Mouse (Mus musculus) megakaryocyte progenitor cell, adult 5-6 weeks (primary cell): ENCODE measurements around the gene Tax1bp3. TPM values are rescaled to one million over a fixed set of nuclear protein-coding genes. Genes with fewer than 3 reads are reported as not detected.

Experiments
- ATAC-seq: replicated peaks from 2 replicates; pipeline ENCODE4 v1.8.0; 2016; ENCODE audit warnings: mild to moderate bottlenecking, moderate TSS enrichment, inconsistent platforms; ENCODE audit not compliant: poor library complexity
- total RNA-seq, 2 experiments: library from RNA; stranded (forward) in 1 of 2; stranded (reverse) in 1 of 2; fragments of 157-497, 149-512 nt in 1 of 2; fragments of 200-1000 nt in 1 of 2; gene quantifications; 2 replicates each; pipeline versions ENCODE4 v1.2.3 to v1.2.4; 2015 to 2017

The Tax1bp3 gene
- total RNA-seq, 2 experiments from 2014 or later: 6.7 to 7.2 TPM

GRCm38 (mm10) chr11:73172186-73172585 lies 4.7 kb upstream of the Tax1bp3 start:
- ATAC-seq: no peak

- ATAC-seq: peak; percentile 20; the same call in 1 of the 2 replicates
Measured at GRCm38 (mm10) chr11:73175612-73176011, 1.3 kb upstream of the Tax1bp3 start.

- no peak for ATAC-seq
Measured at GRCm38 (mm10) chr11:73176186-73176585, 697 bp upstream of the Tax1bp3 start.

GRCm38 (mm10) chr11:73177509-73177875 lies 609 bp downstream of the Tax1bp3 start:
- ATAC-seq: peak; percentile 55

GRCm38 (mm10) chr11:73177895-73178294 lies 1.0 kb downstream of the Tax1bp3 start:
- ATAC-seq: no peak

- peak; percentile 64 for ATAC-seq
Measured at GRCm38 (mm10) chr11:73185872-73186615, 9.2 kb downstream of the Tax1bp3 start.

GRCm38 (mm10) chr11:73187231-73187630 lies 10.3 kb downstream of the Tax1bp3 start:
- ATAC-seq: no peak

- ATAC-seq: peak; percentile 86
Measured at GRCm38 (mm10) chr11:73193047-73193446, 16.2 kb downstream of the Tax1bp3 start.

- no peak for ATAC-seq
Measured at GRCm38 (mm10) chr11:73194444-73194843, 17.6 kb downstream of the Tax1bp3 start.

GRCm38 (mm10) chr11:73198190-73198589 lies 21.3 kb downstream of the Tax1bp3 start:
- no peak for ATAC-seq

- ATAC-seq: peak; percentile 81
Measured at GRCm38 (mm10) chr11:73198603-73199229, 21.8 kb downstream of the Tax1bp3 start, which contains the start of gene Ctns. TSS of gene Ctns (minus strand) at chr11:73199042.

- ATAC-seq: peak; percentile 94
Measured at GRCm38 (mm10) chr11:73199230-73199712, 22.4 kb downstream of the Tax1bp3 start, which contains the start of gene Shpk. TSS of gene Shpk (plus strand) at chr11:73199460.

- ATAC-seq: peak; percentile 26
Measured at GRCm38 (mm10) chr11:73199879-73200278, 23.0 kb downstream of the Tax1bp3 start.

- ATAC-seq: no peak
Measured at GRCm38 (mm10) chr11:73201021-73201420, 24.1 kb downstream of the Tax1bp3 start.

- no peak for ATAC-seq
Measured at GRCm38 (mm10) chr11:73201597-73201996, 24.7 kb downstream of the Tax1bp3 start.

GRCm38 (mm10) chr11:73203895-73204294 lies 27.0 kb downstream of the Tax1bp3 start:
- ATAC-seq: no peak

- ATAC-seq: no peak
Measured at GRCm38 (mm10) chr11:73205194-73205593, 28.3 kb downstream of the Tax1bp3 start.

GRCm38 (mm10) chr11:73207621-73208020 lies 30.7 kb downstream of the Tax1bp3 start:
- peak; percentile 66; the same call in 1 of the 2 replicates for ATAC-seq

GRCm38 (mm10) chr11:73213956-73214355 lies 37.1 kb downstream of the Tax1bp3 start:
- no peak for ATAC-seq

GRCm38 (mm10) chr11:73219671-73220070 lies 42.8 kb downstream of the Tax1bp3 start:
- no peak for ATAC-seq

- no peak for ATAC-seq
Measured at GRCm38 (mm10) chr11:73220651-73221050, 43.8 kb downstream of the Tax1bp3 start.

GRCm38 (mm10) chr11:73222846-73223245 lies 46.0 kb downstream of the Tax1bp3 start:
- ATAC-seq: no peak
